Mouse (Mus musculus): Measurements from ENCODE around the gene Hras. TPM values are rescaled to one million over a fixed set of nuclear protein-coding genes. Genes with fewer than 3 reads are reported as not detected.

Hras gene
- polyA plus RNA-seq, 2 experiments from 2014 or later: 1.7 to 4.7 TPM

DNA sequence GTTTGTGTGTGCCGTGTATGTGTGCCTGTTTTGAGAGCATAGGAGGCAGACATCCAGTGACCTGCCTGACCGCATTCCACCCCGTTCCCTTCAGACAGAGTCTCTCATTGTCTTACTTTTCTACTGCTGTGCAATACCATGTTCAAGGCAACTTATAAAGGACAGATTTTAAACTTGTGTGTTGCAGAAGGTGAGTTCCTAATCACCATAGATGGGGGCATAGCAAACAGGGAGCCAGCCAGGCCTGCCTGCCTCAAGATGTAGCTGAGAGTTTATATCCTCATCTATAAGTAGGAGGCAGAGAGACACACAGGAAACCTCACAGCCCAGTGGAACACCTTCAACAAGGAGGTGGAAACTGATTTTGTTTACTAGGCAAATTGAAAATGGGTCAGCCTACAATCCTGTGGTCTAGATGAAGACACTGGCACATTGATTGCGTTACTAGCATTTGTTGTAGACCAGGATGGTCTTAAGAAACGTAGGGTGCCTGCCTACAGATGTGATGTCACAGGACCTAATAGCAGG, 20.4 kb downstream of the Hras start:
- peak; percentile 19 for ATAC-seq

DNA sequence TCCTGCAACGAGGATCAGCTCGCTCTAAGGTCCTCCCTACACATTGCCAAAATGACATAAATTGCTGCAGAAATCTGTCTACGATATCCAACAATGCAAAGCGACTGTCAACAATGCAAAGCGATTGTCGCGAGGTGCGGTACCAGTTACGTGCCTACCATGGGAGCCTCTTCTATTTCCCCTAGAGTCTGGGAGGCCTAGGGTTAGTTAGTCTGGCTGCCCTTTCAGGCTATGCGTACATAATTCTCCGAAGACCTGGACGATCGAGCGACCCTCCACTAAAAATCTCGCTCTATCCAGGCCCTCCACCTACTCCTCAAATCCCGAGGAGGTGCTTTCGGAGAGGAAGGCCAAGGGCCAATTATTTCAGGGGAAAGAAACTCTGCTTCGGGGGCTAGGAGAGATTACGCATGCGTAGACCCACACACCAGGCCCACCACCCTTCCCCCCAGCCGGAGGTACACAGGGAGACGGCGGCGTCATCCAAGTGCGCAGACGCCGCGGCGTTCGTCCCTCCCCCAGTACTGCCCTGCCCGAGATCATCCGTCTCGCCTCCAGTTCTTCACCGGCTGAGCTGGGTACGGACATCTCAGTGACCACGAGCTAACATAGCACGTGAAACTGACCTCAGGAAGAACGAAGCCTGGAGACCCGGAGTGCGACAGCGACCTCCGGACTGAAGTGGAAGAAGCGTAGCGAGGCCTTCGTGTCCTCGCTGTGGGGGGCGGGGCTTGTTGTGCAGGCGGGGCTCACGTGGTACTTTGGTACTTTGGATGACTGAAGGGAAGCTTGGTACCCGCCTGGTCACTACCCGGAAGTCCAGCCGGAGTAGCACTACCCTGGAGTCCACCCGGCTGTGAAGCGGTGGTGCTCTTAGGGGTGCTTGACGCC, 21.4 kb downstream of the Hras start, which contains the start of gene Rnh1:
Gene Rnh1 (minus strand): TSS at position 742 of the 891 bp plus-strand sequence.
- ATAC-seq: peak; percentile 81

DNA sequence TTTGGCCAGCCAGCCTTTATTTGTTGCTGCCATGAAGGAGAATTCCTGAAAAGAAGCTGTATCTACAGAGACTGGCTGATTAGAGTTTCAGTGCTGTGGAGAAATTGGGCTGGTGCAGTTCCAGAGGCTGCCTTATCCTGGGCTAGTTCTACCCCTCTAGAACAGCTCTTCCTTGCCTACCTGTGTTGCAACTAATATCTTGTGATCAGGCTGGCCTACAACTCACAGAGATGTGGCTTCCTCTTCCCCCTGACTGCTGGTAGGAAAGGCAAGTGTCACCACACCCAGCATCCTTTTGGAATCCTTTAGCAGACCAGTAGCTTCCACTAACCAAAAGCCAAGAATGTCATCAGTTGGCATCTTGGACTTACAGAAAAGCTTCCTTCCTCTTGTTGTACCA, 23.9 kb downstream of the Hras start:
- ATAC-seq: no peak

GRCm38 (mm10) chr7:141169300-141169699, 24.5 kb downstream of the Hras start:
- ATAC-seq: no peak

DNA sequence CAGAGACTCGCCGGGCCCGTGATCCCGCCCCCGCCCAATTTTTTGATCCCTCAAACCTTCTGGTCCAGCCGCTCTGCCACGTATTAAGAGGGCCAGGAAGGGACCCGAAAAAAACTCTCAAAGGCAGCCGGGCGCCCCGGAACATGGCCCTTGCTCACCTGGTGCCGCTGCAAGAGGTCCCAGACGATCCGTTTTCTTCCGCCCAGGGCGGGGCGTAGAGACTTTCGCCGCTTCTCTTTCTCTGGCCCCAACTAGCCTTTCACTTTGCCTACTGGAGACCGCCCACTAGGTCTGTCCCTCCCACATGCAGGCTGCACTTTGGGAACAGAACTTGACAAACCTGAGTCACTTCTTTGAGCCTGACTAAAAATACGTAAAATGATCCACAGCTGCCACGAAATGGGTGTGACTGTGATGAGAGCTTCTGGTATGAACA, 25.3 kb downstream of the Hras start:
- ATAC-seq: no peak

DNA sequence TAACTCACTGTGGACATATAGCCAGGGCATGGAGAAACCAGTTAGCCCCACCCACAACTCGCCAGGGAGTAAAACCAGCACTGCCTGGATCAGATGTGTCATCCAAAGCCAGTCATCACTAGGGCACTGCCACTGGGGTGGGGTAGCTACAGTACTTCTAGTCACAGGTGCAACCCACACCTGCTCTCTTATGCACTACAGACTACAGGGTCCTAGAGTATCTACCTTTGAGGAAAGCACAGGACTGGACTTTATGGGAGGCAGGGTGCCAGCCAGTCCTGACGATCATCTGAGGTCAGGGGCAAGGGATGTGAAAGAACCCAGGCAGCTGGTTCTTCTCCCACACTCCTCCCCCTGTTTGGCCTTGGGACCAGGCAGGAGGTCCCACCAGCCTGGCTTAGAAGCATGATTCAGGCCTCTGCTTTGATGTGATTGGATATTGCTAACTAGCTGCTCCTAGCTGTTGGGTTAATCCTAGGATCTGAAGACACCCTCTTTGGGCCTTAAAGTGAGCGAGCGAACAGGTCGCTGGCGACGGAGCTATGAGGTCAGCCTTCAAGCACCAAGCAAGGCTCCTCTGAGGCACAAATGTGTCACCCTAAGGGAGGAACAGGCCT, 25.8 kb downstream of the Hras start:
- ATAC-seq: no peak

DNA sequence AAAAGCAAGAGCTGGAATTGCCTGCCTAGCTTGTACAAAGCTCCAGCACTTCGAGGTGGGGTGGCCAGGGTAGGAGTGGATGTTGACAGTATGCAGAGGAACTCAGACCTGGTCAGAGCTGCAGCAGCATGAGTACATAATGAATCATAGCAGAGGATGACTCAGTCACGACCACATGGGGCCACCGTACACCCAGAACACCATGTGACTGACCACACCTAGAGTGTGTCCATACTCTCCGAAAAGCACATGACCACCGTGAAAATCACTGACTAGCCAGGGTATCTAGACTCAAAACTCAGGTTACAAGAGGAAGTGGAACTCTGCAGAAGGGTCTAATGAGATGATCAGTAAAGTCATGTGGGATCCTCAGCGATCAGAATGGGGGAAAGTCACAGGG, 29.0 kb downstream of the Hras start:
- no peak for ATAC-seq

- no peak for ATAC-seq
These were observed 29.4 kb downstream of the Hras start for GRCm38 (mm10) chr7:141164397-141164796.

- no peak for ATAC-seq
These were observed 38.4 kb downstream of the Hras start for GRCm38 (mm10) chr7:141155362-141155761.

DNA sequence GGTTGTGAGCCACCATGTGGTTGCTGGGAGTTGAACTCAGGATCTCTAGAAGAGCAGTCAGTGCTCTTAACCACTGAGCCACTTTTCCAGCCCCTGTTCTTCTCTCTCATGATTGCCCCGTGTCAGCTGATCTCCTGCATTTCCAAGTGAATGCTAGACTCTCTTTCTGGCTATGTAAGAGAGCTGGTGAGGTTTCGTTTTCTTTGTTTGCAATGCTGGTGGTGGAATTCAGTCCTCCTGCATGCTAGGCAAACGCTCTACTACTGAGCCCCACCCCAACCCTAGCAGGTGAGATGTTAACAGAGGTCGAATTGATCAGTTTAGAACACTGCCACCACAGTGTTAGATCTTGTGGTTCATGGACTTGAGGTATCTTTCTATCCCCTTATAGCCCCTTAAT, 45.2 kb downstream of the Hras start:
- ATAC-seq: no peak

DNA sequence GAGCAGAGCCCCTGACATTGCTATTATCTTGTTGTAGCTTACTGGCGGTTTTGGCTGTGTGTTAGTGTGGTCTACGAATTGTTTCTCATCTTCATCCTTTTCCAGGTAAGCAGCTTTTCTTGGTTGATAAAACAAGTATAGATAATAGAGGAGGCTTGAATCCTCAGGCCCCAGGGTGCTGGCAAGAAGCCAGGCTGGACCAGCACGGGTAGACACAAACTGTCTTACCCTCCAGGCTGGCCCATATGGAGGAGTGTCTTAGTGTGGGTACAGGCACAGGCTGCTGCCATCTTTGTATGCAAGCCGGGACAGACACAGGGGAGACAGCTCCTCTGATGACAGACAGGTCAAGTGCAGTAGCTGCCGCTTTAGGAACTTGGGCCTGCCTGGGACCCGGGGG, 46.8 kb downstream of the Hras start:
- ATAC-seq: no peak

DNA sequence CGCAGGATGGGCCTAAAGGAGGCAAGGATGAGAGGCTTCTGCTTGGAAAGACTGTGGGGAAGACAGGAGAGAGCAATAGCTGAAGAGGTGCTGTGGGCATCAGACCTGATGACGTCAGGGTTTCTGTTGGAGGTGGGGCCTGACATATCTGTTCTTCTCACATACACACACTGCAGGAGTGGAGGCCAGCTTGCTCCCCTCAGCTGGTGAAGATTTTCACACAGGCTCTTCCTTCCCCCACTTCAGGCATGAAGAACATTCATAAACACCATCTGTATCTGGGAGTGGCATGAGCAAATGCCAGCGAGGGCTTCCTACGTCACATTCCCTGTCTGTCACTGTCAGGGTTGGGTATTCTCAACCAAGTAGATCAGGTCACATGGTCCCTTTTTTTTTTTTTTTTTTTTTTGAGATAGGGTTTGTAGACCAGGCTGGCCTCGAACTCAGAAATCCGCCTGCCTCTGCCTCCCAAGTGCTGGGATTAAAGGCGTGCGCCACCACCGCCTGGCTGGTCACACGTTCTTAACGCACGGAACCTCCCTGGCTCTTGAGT, 47.7 kb downstream of the Hras start:
- no peak for ATAC-seq

DNA sequence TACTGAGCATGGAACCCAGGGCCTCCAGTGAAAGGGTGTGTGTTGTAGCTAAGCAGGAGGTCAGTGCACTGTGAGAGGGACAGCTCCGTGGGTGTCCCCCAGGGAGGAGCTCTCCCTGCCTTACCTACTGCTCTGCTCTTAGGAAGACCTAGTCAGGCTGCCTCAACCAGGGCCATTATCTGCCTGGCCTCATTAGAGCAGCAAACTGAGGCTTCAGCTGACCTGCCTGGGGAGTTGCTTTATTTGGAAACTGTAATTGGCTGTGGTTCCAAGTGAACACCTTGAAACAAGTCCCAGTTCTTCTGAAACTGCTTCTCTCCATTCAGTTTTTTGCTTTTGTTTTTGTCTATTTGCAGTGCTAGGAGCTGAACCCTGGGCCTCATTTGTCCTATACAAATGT, 48.4 kb downstream of the Hras start:
- no peak for ATAC-seq

- ATAC-seq: no peak
These were observed 49.2 kb downstream of the Hras start for GRCm38 (mm10) chr7:141144650-141145049.

GRCm38 (mm10) chr7:141143861-141144260, 49.9 kb downstream of the Hras start:
- ATAC-seq: no peak

DNA sequence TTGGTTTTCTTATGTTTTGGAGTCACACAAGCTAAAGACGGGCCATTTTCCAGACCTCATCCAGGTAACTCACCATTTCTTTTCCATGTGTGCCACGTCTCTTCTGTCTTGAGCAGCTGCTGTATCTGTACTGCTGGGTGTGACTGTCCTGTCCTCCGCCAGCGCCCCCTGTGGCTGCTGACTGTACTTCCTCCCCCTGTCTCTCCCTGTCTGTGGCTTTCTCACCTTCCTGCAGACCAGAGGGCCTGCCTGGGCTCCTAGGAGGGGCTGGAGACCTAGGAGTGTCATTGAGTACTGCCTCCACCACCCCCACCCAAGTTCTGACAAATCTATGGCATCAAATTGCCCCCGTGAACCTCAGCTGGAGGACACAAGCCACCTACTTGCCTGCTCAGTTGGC, 50.7 kb downstream of the Hras start:
- peak; percentile 65 for ATAC-seq

- no peak for ATAC-seq
These were observed 52.5 kb downstream of the Hras start for GRCm38 (mm10) chr7:141141326-141141725.

Other genes starting within 250 kb of the Hras start
- not detected for gene Ifitm5, start 243.7 kb downstream of the Hras start, polyA plus RNA-seq (2017; shearing (Covaris generic))
- not detected for gene Gm45717, start 238.1 kb downstream of the Hras start, polyA plus RNA-seq (2017; shearing (Covaris generic))
- 100 to 1,000 TPM in 1 of 2 experiments, 10 to 100 TPM in 1; 94.1 to 101 TPM for gene Ifitm2, start 238.0 kb downstream of the Hras start, polyA plus RNA-seq (2017; shearing (Covaris generic))
- gene Ifitm1, start 226.8 kb downstream of the Hras start, polyA plus RNA-seq (2017; shearing (Covaris generic)): 1 to 10 TPM; 4.6 to 7.5 TPM
- gene Ifitm3, start 183.2 kb downstream of the Hras start, polyA plus RNA-seq (2017; shearing (Covaris generic)): 10 to 100 TPM; 17.0 to 23.4 TPM
- gene Ifitm6, start 176.1 kb downstream of the Hras start, polyA plus RNA-seq (2017; shearing (Covaris generic)): under 1 TPM; 0.70 to 0.92 TPM
- not detected for gene Gm17387, start 164.9 kb downstream of the Hras start, polyA plus RNA-seq (2017; shearing (Covaris generic))
- 10 to 100 TPM in 1 of 2 experiments, 1 to 10 TPM in 1; 6.4 to 11.9 TPM for gene B4galnt4, start 132.9 kb downstream of the Hras start, polyA plus RNA-seq (2017; shearing (Covaris generic))
- gene Pkp3, start 115.8 kb downstream of the Hras start, polyA plus RNA-seq (2017; shearing (Covaris generic)): 100 to 1,000 TPM; 365 to 380 TPM
- 100 to 1,000 TPM; 163 to 179 TPM for gene Sigirr, start 93.4 kb downstream of the Hras start, polyA plus RNA-seq (2017; shearing (Covaris generic))
- gene Ano9, start 76.2 kb downstream of the Hras start, polyA plus RNA-seq (2017; shearing (Covaris generic)): not detected
- gene Ptdss2, start 71.6 kb downstream of the Hras start, polyA plus RNA-seq (2017; shearing (Covaris generic)): 1 to 10 TPM; 5.2 to 5.3 TPM
- gene Rnh1, start 21.1 kb downstream of the Hras start, polyA plus RNA-seq (2017; shearing (Covaris generic)): 100 to 1,000 TPM; 117 to 127 TPM
- gene Lrrc56, start 152 bp upstream of the Hras start, polyA plus RNA-seq (2017; shearing (Covaris generic)): 1 to 10 TPM; 1.4 to 1.9 TPM
- gene Lmntd2, start 20.1 kb upstream of the Hras start, polyA plus RNA-seq (2017; shearing (Covaris generic)): 1 to 10 TPM; 5.6 to 5.9 TPM
- gene Rassf7, start 21.9 kb upstream of the Hras start, polyA plus RNA-seq (2017; shearing (Covaris generic)): 10 to 100 TPM in 1 of 2 experiments, 1 to 10 TPM in 1; 8.3 to 14.2 TPM
- 10 to 100 TPM; 51.4 to 60.8 TPM for gene Phrf1, start 34.8 kb upstream of the Hras start, polyA plus RNA-seq (2017; shearing (Covaris generic))
- 100 to 1,000 TPM in 1 of 2 experiments, 10 to 100 TPM in 1; 92.0 to 108 TPM for gene Irf7, start 72.5 kb upstream of the Hras start, polyA plus RNA-seq (2017; shearing (Covaris generic))
- not detected for gene Cdhr5, start 82.8 kb upstream of the Hras start, polyA plus RNA-seq (2017; shearing (Covaris generic))
- gene Sct, start 85.1 kb upstream of the Hras start, polyA plus RNA-seq (2017; shearing (Covaris generic)): not detected
- not detected for gene Drd4, start 98.0 kb upstream of the Hras start, polyA plus RNA-seq (2017; shearing (Covaris generic))
- gene Deaf1, start 133.7 kb upstream of the Hras start, polyA plus RNA-seq (2017; shearing (Covaris generic)): 10 to 100 TPM; 17.1 to 22.5 TPM
- gene Tmem80, start 133.7 kb upstream of the Hras start, polyA plus RNA-seq (2017; shearing (Covaris generic)): 10 to 100 TPM; 30.4 to 31.2 TPM
- not detected for gene Eps8l2, start 144.9 kb upstream of the Hras start, polyA plus RNA-seq (2017; shearing (Covaris generic))
- gene Taldo1, start 198.2 kb upstream of the Hras start, polyA plus RNA-seq (2017; shearing (Covaris generic)): 100 to 1,000 TPM; 422 to 471 TPM
- gene Gatd1, start 220.1 kb upstream of the Hras start, polyA plus RNA-seq (2017; shearing (Covaris generic)): 10 to 100 TPM; 82.1 to 97.0 TPM
- gene Cend1, start 235.5 kb upstream of the Hras start, polyA plus RNA-seq (2017; shearing (Covaris generic)): not detected
- gene Slc25a22, start 243.9 kb upstream of the Hras start, polyA plus RNA-seq (2017; shearing (Covaris generic)): 10 to 100 TPM; 26.8 to 51.1 TPM